Mouse (Mus musculus) spleen, postnatal 4 days (tissue): ENCODE measurements around the gene Synrg.

Source experiments
- DNase-seq, 2 experiments: peaks; one replicate each; pipeline ENCODE4 v3.0.0; 2022; ENCODE audit warnings: low spot score in 2 of 2

Gene Synrg

GRCm38 (mm10) chr11:84040621-84041020 lies 76.4 kb downstream of the Synrg start:
- no peak for DNase-seq

GRCm38 (mm10) chr11:84042808-84043762 lies 78.9 kb downstream of the Synrg start:
- DNase-seq, result no peak

GRCm38 (mm10) chr11:84044988-84045387 lies 80.8 kb downstream of the Synrg start:
- DNase-seq, result no peak

- DNase-seq, result no peak
Measured at GRCm38 (mm10) chr11:84047270-84047669, 83.0 kb downstream of the Synrg start.

GRCm38 (mm10) chr11:84048411-84048810 lies 84.2 kb downstream of the Synrg start:
- DNase-seq, result no peak

- no peak for DNase-seq
Measured at GRCm38 (mm10) chr11:84053055-84053454, 88.8 kb downstream of the Synrg start.

- DNase-seq, result no peak
Measured at GRCm38 (mm10) chr11:84053524-84054163, 89.4 kb downstream of the Synrg start.

GRCm38 (mm10) chr11:84057418-84057817 lies 93.2 kb downstream of the Synrg start:
- DNase-seq, result no peak

- DNase-seq, result no peak
Measured at GRCm38 (mm10) chr11:84059784-84060183, 95.6 kb downstream of the Synrg start.

- DNase-seq, result no peak
Measured at GRCm38 (mm10) chr11:84060635-84061034, 96.4 kb downstream of the Synrg start.

- no peak for DNase-seq
Measured at GRCm38 (mm10) chr11:84061881-84062280, 97.7 kb downstream of the Synrg start.

- no peak for DNase-seq
Measured at GRCm38 (mm10) chr11:84062805-84063204, 98.6 kb downstream of the Synrg start.

- no peak for DNase-seq
Measured at GRCm38 (mm10) chr11:84063631-84064209, 99.5 kb downstream of the Synrg start.

- DNase-seq, result no peak
Measured at GRCm38 (mm10) chr11:84066071-84066481, 101.8 kb downstream of the Synrg start.

- DNase-seq, result no peak
Measured at GRCm38 (mm10) chr11:84066927-84067645, 102.9 kb downstream of the Synrg start.

- DNase-seq, result no peak
Measured at GRCm38 (mm10) chr11:84067720-84068190, 103.5 kb downstream of the Synrg start.

- DNase-seq, result peak in 1 of 2 experiments; percentile 64
Measured at GRCm38 (mm10) chr11:84068191-84069033, 104.2 kb downstream of the Synrg start.

- DNase-seq, result no peak
Measured at GRCm38 (mm10) chr11:84069034-84069370, 104.8 kb downstream of the Synrg start, which contains the start of gene Dusp14. Gene Dusp14, minus strand, starts transcription at chr11:84069261.

GRCm38 (mm10) chr11:84072904-84073651 lies 108.8 kb downstream of the Synrg start:
- DNase-seq, result no peak
